Mouse (Mus musculus) limb, embryonic 15.5 days (tissue): ENCODE measurements around the gene Dusp28. TPM values are rescaled to one million over a fixed set of nuclear protein-coding genes. Genes with fewer than 3 reads are reported as not detected.

Experiments used
- ATAC-seq: fragments of 200-750 bp; cut with Nextera tagmentation; 2 replicates; pipeline ENCODE4 v1.8.0; 2017; ENCODE audit warnings: low read depth, moderate TSS enrichment; ENCODE audit not compliant: insufficient number of reproducible peaks, low FRiP score, low TSS enrichment
- H3K27ac ChIP-seq: fragments of 300-500 bp; sonication (generic); 2 replicates; pipeline ENCODE4 v1.5.1; 2015; ENCODE audit warnings: moderate library complexity, mild to moderate bottlenecking, inconsistent platforms
- H3K27me3 ChIP-seq: fragments of 300-500 bp; sonication (generic); 2 replicates; pipeline ENCODE4 v1.6.1; 2015; ENCODE audit warnings: inconsistent platforms
- H3K36me3 ChIP-seq: fragments of 300-500 bp; sonication (generic); 2 replicates; pipeline ENCODE4 v1.6.1; 2015; ENCODE audit warnings: inconsistent platforms
- H3K4me1 ChIP-seq: fragments of 300-500 bp; sonication (generic); 2 replicates; pipeline ENCODE4 v1.6.1; 2015; ENCODE audit warnings: inconsistent platforms
- H3K4me2 ChIP-seq: fragments of 300-500 bp; sonication (generic); 2 replicates; pipeline ENCODE4 v1.6.1; 2015; ENCODE audit warnings: mild to moderate bottlenecking, inconsistent platforms
- H3K4me3 ChIP-seq: fragments of 300-500 bp; sonication (generic); 2 replicates; pipeline ENCODE4 v1.5.1; 2015; ENCODE audit warnings: mild to moderate bottlenecking, inconsistent platforms
- H3K9ac ChIP-seq: fragments of 300-500 bp; sonication (generic); 2 replicates; pipeline ENCODE4 v1.6.1; 2015; ENCODE audit warnings: inconsistent platforms
- H3K9me3 ChIP-seq: fragments of 300-500 bp; sonication (generic); 2 replicates; pipeline ENCODE4 v1.6.1; 2016; ENCODE audit warnings: inconsistent platforms
- WGBS: fragments of 180-500 bp; shearing (Covaris S2); methylation state at CpG from one replicate; pipeline ENCODE4 v1.1.7; 2015; 5-methylcytosine and 5-hydroxymethylcytosine counted together
- polyA plus RNA-seq: library from polyadenylated mRNA; unstranded; fragments of >200 nt; fragmentation: Nextera tagmentation; extraction: Ambion mirVana; gene quantifications from 2 replicates; pipeline ENCODE4 v1.2.1, GENCODE M21; 2015

The Dusp28 gene
- 9.8 and 11.7 TPM in 2 replicates for polyA plus RNA-seq

- WGBS: under 1% methylated on average over 77 of the region's 81 CpGs
- H3K4me2 ChIP-seq: peak within 1 kb of the TSS; percentile 70
- peak; percentile 87 for ATAC-seq
- no peaks in the 10 kb centered on the region for H3K9me3 ChIP-seq
- H3K4me3 ChIP-seq: peak within 1 kb of the TSS; percentile 83
- no peaks in the 10 kb centered on the region for H3K27me3 ChIP-seq
- H3K9ac ChIP-seq: peak within 1 kb of the TSS; percentile 77
- peaks cover 42% of the 10 kb centered on the region for H3K4me1 ChIP-seq
- peak within 1 kb of the TSS; percentile 95 for H3K27ac ChIP-seq
- no peaks in the 10 kb centered on the region for H3K36me3 ChIP-seq
Observed at GRCm38 (mm10) chr1:92906779-92907631, at the start of gene Dusp28. TSS of gene Dusp28 (plus strand) at chr1:92906981.

GRCm38 (mm10) chr1:92861503-92861902 lies 45.3 kb upstream of the Dusp28 start:
- Histone ChIP-seq H3K4me3 (no peak overlapping the region), H3K9me3 (no peaks in the 10 kb centered on the region), H3K4me1 (no peaks in the 10 kb centered on the region), H3K27ac (no peak overlapping the region), H3K36me3 (peaks cover 37% of the 10 kb centered on the region), H3K27me3 (no peaks in the 10 kb centered on the region), H3K9ac (no peak overlapping the region), H3K4me2 (no peak overlapping the region)
- no peak for ATAC-seq
- WGBS: 57% methylated on average over 6 of the region's 6 CpGs

DNA sequence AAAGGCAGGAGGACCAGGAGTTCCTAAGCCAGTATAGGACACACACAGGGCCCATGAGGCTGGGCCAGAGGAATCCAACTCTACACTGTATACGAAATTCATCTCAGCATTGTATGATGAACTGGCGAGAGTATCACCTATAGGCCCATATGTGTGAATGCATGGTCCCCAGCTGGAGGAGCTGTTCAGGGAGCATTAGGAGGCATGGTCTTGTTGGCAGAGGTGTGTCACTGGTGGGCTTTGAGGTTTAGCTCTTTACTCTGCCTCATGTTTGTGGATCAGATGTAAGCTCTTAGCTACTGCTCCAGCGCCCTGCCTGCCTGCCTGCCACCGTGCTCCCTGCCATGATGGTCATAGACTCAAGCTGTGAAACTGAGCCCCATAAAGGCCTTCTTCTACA lies 43.5 kb upstream of the Dusp28 start:
- Histone ChIP-seq H3K9ac (no peak overlapping the region), H3K4me2 (no peak overlapping the region), H3K4me1 (no peaks in the 10 kb centered on the region), H3K4me3 (no peak overlapping the region), H3K27me3 (no peaks in the 10 kb centered on the region), H3K27ac (no peak overlapping the region), H3K36me3 (peaks cover 19% of the 10 kb centered on the region), H3K9me3 (no peaks in the 10 kb centered on the region)
- WGBS: 74% methylated on average over 4 of the region's 4 CpGs
- no peak for ATAC-seq

- Histone ChIP-seq H3K9ac (no peak overlapping the region), H3K4me1 (no peaks in the 10 kb centered on the region), H3K27me3 (no peaks in the 10 kb centered on the region), H3K4me2 (no peak overlapping the region), H3K9me3 (no peaks in the 10 kb centered on the region), H3K4me3 (no peak overlapping the region), H3K36me3 (no peaks in the 10 kb centered on the region), H3K27ac (no peak overlapping the region)
- WGBS: 64% methylated on average over 2 of the region's 2 CpGs
- ATAC-seq: no peak
Observed at GRCm38 (mm10) chr1:92866170-92866569, 40.6 kb upstream of the Dusp28 start.

DNA sequence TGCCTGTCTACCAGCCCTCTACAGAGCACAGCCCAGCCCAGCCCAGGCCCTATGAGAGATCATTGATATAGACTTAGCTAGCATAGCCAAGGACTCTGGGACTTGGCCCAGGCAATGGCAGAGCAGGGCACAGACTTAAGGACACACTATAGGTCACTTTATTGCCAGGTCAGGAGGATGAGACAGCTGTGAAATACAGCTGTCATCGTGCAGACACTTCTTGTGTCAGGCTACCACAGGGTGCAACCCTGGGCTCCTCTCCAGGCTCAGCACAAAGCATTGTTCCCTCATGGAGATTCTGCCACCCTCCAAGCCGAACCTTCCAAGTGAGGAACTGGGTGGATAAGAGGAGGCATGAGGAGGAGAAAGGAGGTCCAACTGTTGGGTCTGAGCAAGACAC lies 36.8 kb upstream of the Dusp28 start:
- no peaks in the 10 kb centered on the region for H3K9me3 ChIP-seq
- no peak overlapping the region for H3K4me2 ChIP-seq
- no peak overlapping the region for H3K4me3 ChIP-seq
- H3K4me1 ChIP-seq: no peaks in the 10 kb centered on the region
- ATAC-seq: no peak
- no peaks in the 10 kb centered on the region for H3K27me3 ChIP-seq
- 80% methylated on average over 2 of the region's 2 CpGs for WGBS
- no peaks in the 10 kb centered on the region for H3K36me3 ChIP-seq
- no peak overlapping the region for H3K27ac ChIP-seq
- no peak overlapping the region for H3K9ac ChIP-seq

DNA sequence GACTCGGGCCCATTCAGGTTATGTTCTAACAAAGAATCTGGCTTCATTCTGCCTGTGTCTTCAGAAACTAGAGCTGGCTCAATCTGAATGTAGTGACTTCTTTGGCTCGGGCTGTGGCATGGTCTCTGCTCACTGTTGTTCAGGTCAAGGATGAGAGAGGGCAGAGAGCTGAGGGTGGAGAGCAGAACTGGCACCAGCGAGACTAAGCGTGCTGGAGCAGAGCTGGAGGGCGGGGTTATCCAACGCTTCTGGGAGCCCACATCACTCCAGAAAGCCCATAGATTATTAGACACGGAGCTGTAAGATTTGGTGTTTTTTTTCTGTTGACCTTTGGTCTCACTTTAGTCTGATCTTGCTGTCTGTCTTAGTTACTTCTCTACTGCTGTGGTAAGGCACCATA lies 34.1 kb upstream of the Dusp28 start:
- Histone ChIP-seq H3K4me2 (no peak overlapping the region), H3K4me1 (0 out of 2 replicates have a peak, but pooled peaks cover 3% of the 10 kb centered on the region), H3K9ac (no peak overlapping the region), H3K4me3 (no peak overlapping the region), H3K27me3 (no peaks in the 10 kb centered on the region), H3K27ac (no peak overlapping the region), H3K36me3 (no peaks in the 10 kb centered on the region), H3K9me3 (no peaks in the 10 kb centered on the region)
- 77% methylated on average over 7 of the region's 7 CpGs for WGBS
- no peak for ATAC-seq

DNA sequence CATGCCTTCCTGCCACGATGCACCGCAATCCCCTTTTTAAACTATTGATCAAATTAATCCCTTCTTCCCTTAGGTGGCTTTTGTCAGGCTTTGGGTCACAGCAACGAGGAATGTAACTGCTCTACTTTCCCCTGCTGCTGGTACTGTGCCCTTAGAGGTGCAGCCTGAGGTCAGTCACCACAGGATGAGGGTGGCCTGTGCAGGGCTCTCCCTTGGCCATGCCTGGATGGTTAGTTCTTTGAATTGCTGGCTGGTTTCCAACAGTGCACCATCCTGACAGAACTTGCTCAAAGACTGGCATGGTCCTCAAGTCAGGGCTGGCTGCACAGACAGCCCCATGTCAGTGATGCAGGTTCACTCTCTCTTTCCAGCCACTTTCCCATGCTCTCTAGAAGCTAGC lies 32.8 kb upstream of the Dusp28 start:
- Histone ChIP-seq H3K36me3 (no peaks in the 10 kb centered on the region), H3K9ac (no peak overlapping the region), H3K9me3 (no peaks in the 10 kb centered on the region), H3K27me3 (no peaks in the 10 kb centered on the region), H3K4me1 (0 out of 2 replicates have a peak, but pooled peaks cover 3% of the 10 kb centered on the region), H3K4me2 (no peak overlapping the region), H3K27ac (no peak overlapping the region), H3K4me3 (no peak overlapping the region)
- no peak for ATAC-seq
- WGBS: 78% methylated on average over 3 of the region's 3 CpGs

GRCm38 (mm10) chr1:92875360-92876111 lies 31.2 kb upstream of the Dusp28 start:
- no peak for ATAC-seq
- Histone ChIP-seq H3K4me2 (no peak overlapping the region), H3K4me3 (no peak overlapping the region), H3K9me3 (no peaks in the 10 kb centered on the region), H3K27me3 (no peaks in the 10 kb centered on the region), H3K27ac (no peak overlapping the region), H3K4me1 (0 out of 2 replicates have a peak, but pooled peaks cover 3% of the 10 kb centered on the region), H3K9ac (no peak overlapping the region), H3K36me3 (no peaks in the 10 kb centered on the region)
- 75% methylated on average over 8 of the region's 8 CpGs for WGBS

GRCm38 (mm10) chr1:92877431-92877978 lies 29.3 kb upstream of the Dusp28 start:
- no peaks in the 10 kb centered on the region for H3K9me3 ChIP-seq
- no peak for ATAC-seq
- no peak overlapping the region for H3K9ac ChIP-seq
- H3K27ac ChIP-seq: no peak overlapping the region
- no peaks in the 10 kb centered on the region for H3K27me3 ChIP-seq
- no peak overlapping the region for H3K4me2 ChIP-seq
- H3K4me1 ChIP-seq: 0 out of 2 replicates have a peak, but pooled peaks cover 3% of the 10 kb centered on the region
- WGBS: 44% methylated on average over 12 of the region's 12 CpGs
- no peaks in the 10 kb centered on the region for H3K36me3 ChIP-seq
- H3K4me3 ChIP-seq: no peak overlapping the region

GRCm38 (mm10) chr1:92878066-92878741 lies 28.6 kb upstream of the Dusp28 start:
- H3K4me3 ChIP-seq: no peak overlapping the region
- 74% methylated on average over 13 of the region's 13 CpGs for WGBS
- H3K36me3 ChIP-seq: no peaks in the 10 kb centered on the region
- H3K27me3 ChIP-seq: no peaks in the 10 kb centered on the region
- H3K27ac ChIP-seq: no peak overlapping the region
- H3K4me2 ChIP-seq: no peak overlapping the region
- H3K9ac ChIP-seq: no peak overlapping the region
- no peaks in the 10 kb centered on the region for H3K9me3 ChIP-seq
- H3K4me1 ChIP-seq: 0 out of 2 replicates have a peak, but pooled peaks cover 3% of the 10 kb centered on the region
- ATAC-seq: no peak

DNA sequence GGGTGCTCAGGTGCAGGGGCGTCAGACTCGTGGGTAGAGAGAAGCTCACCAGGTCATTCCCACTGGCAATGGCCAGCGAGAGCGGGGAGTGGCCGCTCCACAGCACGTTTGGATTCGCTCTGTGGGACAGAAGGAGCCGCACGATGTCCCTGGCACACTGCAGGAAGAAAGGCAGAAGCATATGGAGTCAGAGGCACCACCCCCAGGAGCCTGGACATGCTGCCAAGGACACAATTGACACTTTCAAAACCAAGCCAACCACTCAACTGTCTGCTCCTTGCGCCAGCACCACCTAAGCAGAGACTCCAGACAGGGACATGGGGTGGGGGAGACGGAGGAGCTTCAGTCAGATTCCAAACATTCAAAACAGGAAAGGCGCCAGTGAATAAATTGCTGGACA lies 27.5 kb upstream of the Dusp28 start:
- 88% methylated on average over 12 of the region's 12 CpGs for WGBS
- Histone ChIP-seq H3K36me3 (no peaks in the 10 kb centered on the region), H3K4me1 (0 out of 2 replicates have a peak, but pooled peaks cover 3% of the 10 kb centered on the region), H3K4me3 (no peak overlapping the region), H3K27ac (no peak overlapping the region), H3K4me2 (no peak overlapping the region), H3K9me3 (no peaks in the 10 kb centered on the region), H3K27me3 (no peaks in the 10 kb centered on the region), H3K9ac (no peak overlapping the region)
- no peak for ATAC-seq
